Mouse (Mus musculus) T-helper 2 cell (primary cell): ENCODE data around the gene Mpc2.

Experiments used
- in situ Hi-C: fragments of 300-600 bp; cut with MboI, MseI; formaldehyde crosslinking; loops from one replicate; pipeline ENCODE4 v1.15.1; 2025; ENCODE audit warnings: high pct_unique_total_duplicates

Mpc2 gene

GRCm38 (mm10) chr1:165460360-165460800 is at the start of gene Mpc2, which contains the start of gene Dcaf6:
Mpc2 (plus strand) TSS chr1:165460637.
Dcaf6 (minus strand) TSS chr1:165460475.
- in situ Hi-C loops = no loop called here

- in situ Hi-C loops = no loop called here
These were observed 39.0 kb upstream of the Mpc2 start for GRCm38 (mm10) chr1:165421357-165421915.

- in situ Hi-C loops = no loop called here
These were observed 34.2 kb upstream of the Mpc2 start for GRCm38 (mm10) chr1:165426254-165426653.

- in situ Hi-C loops = no loop called here
These were observed 27.6 kb upstream of the Mpc2 start for GRCm38 (mm10) chr1:165432883-165433282.

GRCm38 (mm10) chr1:165438289-165439021 is 22.0 kb upstream of the Mpc2 start:
- in situ Hi-C loops = no loop called here

GRCm38 (mm10) chr1:165440788-165441187 is 19.6 kb upstream of the Mpc2 start:
- in situ Hi-C loops = no loop called here

GRCm38 (mm10) chr1:165441201-165441600 is 19.2 kb upstream of the Mpc2 start:
- in situ Hi-C loops = no loop called here

GRCm38 (mm10) chr1:165441719-165442118 is 18.7 kb upstream of the Mpc2 start:
- in situ Hi-C loops = no loop called here

- in situ Hi-C loops = loop anchor here (10.0 kb wide), 1 partner anchor 916 kb away; the partner anchor contains the start of gene Tada1
These were observed 1.4 kb upstream of the Mpc2 start for GRCm38 (mm10) chr1:165459041-165459502.

- in situ Hi-C loops = loop anchor here (10.0 kb wide), 1 partner anchor 915 kb away; the partner anchor contains the start of gene Tada1
These were observed 795 bp upstream of the Mpc2 start for GRCm38 (mm10) chr1:165459503-165460181.

- in situ Hi-C loops = no loop called here
These were observed 452 bp downstream of the Mpc2 start for GRCm38 (mm10) chr1:165460801-165461377.

- in situ Hi-C loops = no loop called here
These were observed 1.2 kb downstream of the Mpc2 start for GRCm38 (mm10) chr1:165461681-165462080.

GRCm38 (mm10) chr1:165462861-165463260 is 2.4 kb downstream of the Mpc2 start:
- in situ Hi-C loops = no loop called here

GRCm38 (mm10) chr1:165464574-165464973 is 4.1 kb downstream of the Mpc2 start:
- in situ Hi-C loops = no loop called here

GRCm38 (mm10) chr1:165468971-165469370 is 8.5 kb downstream of the Mpc2 start:
- in situ Hi-C loops = no loop called here

GRCm38 (mm10) chr1:165469717-165470116 is 9.3 kb downstream of the Mpc2 start:
- in situ Hi-C loops = no loop called here

- in situ Hi-C loops = no loop called here
These were observed 11.1 kb downstream of the Mpc2 start for GRCm38 (mm10) chr1:165471490-165471889.

- in situ Hi-C loops = no loop called here
These were observed 24.3 kb downstream of the Mpc2 start, which contains the start of gene Adcy10 for GRCm38 (mm10) chr1:165484688-165485233. Adcy10 (plus strand) TSS chr1:165485183.

GRCm38 (mm10) chr1:165486108-165486507 is 25.7 kb downstream of the Mpc2 start:
- in situ Hi-C loops = no loop called here

GRCm38 (mm10) chr1:165489197-165489596 is 28.8 kb downstream of the Mpc2 start:
- in situ Hi-C loops = no loop called here

GRCm38 (mm10) chr1:165498856-165499255 is 38.4 kb downstream of the Mpc2 start:
- in situ Hi-C loops = no loop called here
